Mouse (Mus musculus): ENCODE data around the gene Mrps16. TPM values are rescaled to one million over a fixed set of nuclear protein-coding genes. Genes with fewer than 3 reads are reported as not detected.

Mrps16 gene
- total RNA-seq (2021) (10 to 100 TPM; 68.6 to 74.9 TPM), polyA plus RNA-seq (2012; rRNA removed) (54.7 and 65.4 TPM in 2 replicates)
- long read RNA-seq, transcript Mrps16-201 (3 exons, 2,572 nt): major isoform, 72 of 82 reads
- long read RNA-seq, partial matches to known transcripts: 1 of 82 reads
- long read RNA-seq, other reads (novel, unspliced or antisense): 7 of 82 reads

DNA sequence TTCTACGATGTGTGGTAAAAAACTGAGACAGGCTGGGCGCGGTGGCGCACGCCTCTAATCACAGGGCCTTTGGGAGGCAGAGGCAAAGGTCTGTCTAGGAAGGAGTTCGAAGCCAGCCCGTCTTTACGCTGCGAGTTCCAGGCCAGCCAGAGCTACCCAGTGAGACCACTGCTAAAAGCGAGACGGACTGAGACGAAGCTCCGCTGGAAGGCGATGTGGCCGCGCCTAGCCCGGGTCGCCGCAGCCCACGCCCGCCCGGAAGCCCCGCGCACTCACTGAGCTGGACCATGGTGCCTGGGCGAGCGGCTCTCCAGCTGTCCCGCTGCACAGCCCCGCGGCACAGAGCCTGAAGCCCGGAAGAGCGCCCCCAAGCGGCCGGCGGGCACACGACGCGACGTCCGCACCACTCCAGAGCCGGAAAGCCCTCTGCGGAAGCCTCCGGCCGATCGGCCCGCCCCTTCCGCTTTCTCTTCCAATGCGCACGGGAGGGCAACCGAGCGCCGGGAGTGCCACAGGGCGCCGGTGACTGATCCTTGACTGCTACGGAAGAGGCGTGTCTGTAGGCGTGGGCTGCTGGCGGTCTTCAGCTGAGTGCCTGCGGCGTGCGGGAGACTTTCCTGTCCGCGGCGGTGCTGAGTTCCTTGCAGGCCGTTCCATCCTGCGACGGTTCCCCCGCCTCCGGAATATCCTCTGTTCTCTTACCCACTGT lies at the start of gene Mrps16:
Mrps16 (minus strand) TSS at position 430 of the 709 bp plus-strand sequence.
- no peaks in the 10 kb centered on the region for H3K4me1 ChIP-seq (ENCODE audit: control insufficient read depth, insufficient read depth, low read length)
- WGBS: under 1% methylated on average over 68 of the region's 68 CpGs
- peak within 1 kb of the TSS; percentile 98 for H3K9ac ChIP-seq (ENCODE audit: low read depth, low read length)
- TF ChIP-seq POLR2A (IDR thresholded peaks at IDR 0.05; ENCODE audit: insufficient read depth, low read depth, low read length) (peak; percentile 79), EP300 (IDR thresholded peaks at IDR 0.05; ENCODE audit: insufficient read depth, low read depth, low read length) (no peak)
- intact Hi-C loops (cut with DNase I): loop anchor here (2.0 to 10.0 kb wide), 3 partner anchors 84 to 251 kb away; partner anchors contain the start of genes Ppp3cb and Usp54
- peak; percentile 91 to 98 for DNase-seq
- H3K79me2 ChIP-seq (replicated peaks; ENCODE audit: control insufficient read depth, insufficient read depth, low read length): no peaks in the 10 kb centered on the region
- H3K27me3 ChIP-seq (ENCODE audit: control insufficient read depth, insufficient read depth, low read length): no peaks in the 10 kb centered on the region
- H3K27ac ChIP-seq: peak within 1 kb of the TSS; percentile 97
- no peaks in the 10 kb centered on the region for H3K36me3 ChIP-seq (ENCODE audit: control insufficient read depth, insufficient read depth, low read length)
- H3K4me3 ChIP-seq: peak within 1 kb of the TSS; percentile 81

DNA sequence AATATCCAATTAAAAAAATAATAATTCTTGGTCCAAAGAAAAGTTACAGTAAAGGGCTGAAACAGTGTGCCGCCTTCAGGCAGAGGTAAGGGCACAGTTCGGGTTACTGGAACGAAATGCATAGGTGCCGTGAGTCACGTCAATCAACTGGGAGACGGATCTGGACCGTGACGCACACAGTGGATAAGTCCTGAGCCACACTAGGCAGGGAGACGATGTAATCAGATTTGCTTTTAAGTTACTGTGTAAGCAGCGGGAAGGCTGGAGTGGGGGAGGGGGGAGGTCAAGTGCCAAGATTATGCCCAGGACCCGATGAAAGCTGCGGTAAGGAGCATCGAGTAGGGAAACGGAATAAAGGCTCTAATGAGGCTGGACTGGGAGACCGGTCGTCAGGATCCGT lies 48.8 kb upstream of the Mrps16 start:
- WGBS: 63% methylated on average over 17 of the region's 17 CpGs
- no peaks in the 10 kb centered on the region for H3K27me3 ChIP-seq (ENCODE audit: control insufficient read depth, insufficient read depth, low read length)
- TF ChIP-seq POLR2A (IDR thresholded peaks at IDR 0.05; ENCODE audit: insufficient read depth, low read depth, low read length) (no peak), CTCF (IDR thresholded peaks at IDR 0.05) (no peak), EP300 (IDR thresholded peaks at IDR 0.05; ENCODE audit: insufficient read depth, low read depth, low read length) (no peak)
- H3K79me2 ChIP-seq (replicated peaks; ENCODE audit: control insufficient read depth, insufficient read depth, low read length): no peaks in the 10 kb centered on the region
- no peaks in the 10 kb centered on the region for H3K36me3 ChIP-seq (ENCODE audit: control insufficient read depth, insufficient read depth, low read length)
- no peak overlapping the region for H3K4me3 ChIP-seq
- intact Hi-C loops (cut with DNase I): no loop called here
- no peaks in the 10 kb centered on the region for H3K4me1 ChIP-seq (ENCODE audit: control insufficient read depth, insufficient read depth, low read length)
- DNase-seq: no peak
- H3K27ac ChIP-seq: no peak overlapping the region
- H3K9ac ChIP-seq (ENCODE audit: low read depth, low read length): no peak overlapping the region

DNA sequence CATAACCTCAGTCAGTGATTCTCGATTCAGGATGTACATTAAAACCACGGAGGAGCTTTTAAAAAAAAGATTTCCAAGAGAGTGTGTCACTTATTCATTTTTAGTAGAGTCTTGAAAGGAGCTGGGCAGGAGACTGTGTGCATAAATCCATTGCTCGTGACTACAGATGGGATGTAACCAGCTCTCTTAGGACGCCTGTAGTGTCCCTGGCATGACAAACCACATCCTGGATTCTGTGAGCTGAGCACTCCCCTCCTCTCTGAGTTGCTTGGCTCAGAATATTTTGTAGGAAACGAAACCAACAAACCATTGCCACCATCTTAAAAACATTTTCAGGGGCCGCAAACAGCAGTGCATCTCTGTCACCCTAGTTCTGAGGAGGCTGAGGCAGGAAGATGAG lies 43.5 kb upstream of the Mrps16 start:
- intact Hi-C loops (cut with DNase I): no loop called here
- 65% methylated on average over 6 of the region's 6 CpGs for WGBS

GRCm38 (mm10) chr14:20432420-20432819 lies 39.0 kb upstream of the Mrps16 start:
- Histone ChIP-seq H3K4me1 (ENCODE audit: control insufficient read depth, insufficient read depth, low read length) (no peaks in the 10 kb centered on the region), H3K36me3 (ENCODE audit: control insufficient read depth, insufficient read depth, low read length) (no peaks in the 10 kb centered on the region), H3K27me3 (ENCODE audit: control insufficient read depth, insufficient read depth, low read length) (no peaks in the 10 kb centered on the region), H3K27ac (no peak overlapping the region), H3K4me3 (no peak overlapping the region), H3K9ac (ENCODE audit: low read depth, low read length) (no peak overlapping the region), H3K79me2 (replicated peaks; ENCODE audit: control insufficient read depth, insufficient read depth, low read length) (no peaks in the 10 kb centered on the region)
- intact Hi-C loops (cut with DNase I): no loop called here
- TF ChIP-seq POLR2A (IDR thresholded peaks at IDR 0.05; ENCODE audit: insufficient read depth, low read depth, low read length): no peak
- no peak for TF ChIP-seq CTCF (IDR thresholded peaks at IDR 0.05)
- no peak for TF ChIP-seq EP300 (IDR thresholded peaks at IDR 0.05; ENCODE audit: insufficient read depth, low read depth, low read length)
- 88% methylated on average over 4 of the region's 4 CpGs for WGBS
- no peak for DNase-seq

More for the DNA sequence above, 43.5 kb upstream of the Mrps16 start:
- Histone ChIP-seq H3K79me2 (replicated peaks; ENCODE audit: control insufficient read depth, insufficient read depth, low read length) (no peaks in the 10 kb centered on the region), H3K27me3 (ENCODE audit: control insufficient read depth, insufficient read depth, low read length) (no peaks in the 10 kb centered on the region), H3K36me3 (ENCODE audit: control insufficient read depth, insufficient read depth, low read length) (no peaks in the 10 kb centered on the region), H3K4me3 (no peak overlapping the region), H3K4me1 (ENCODE audit: control insufficient read depth, insufficient read depth, low read length) (no peaks in the 10 kb centered on the region), H3K27ac (no peak overlapping the region), H3K9ac (ENCODE audit: low read depth, low read length) (no peak overlapping the region)
- no peak for TF ChIP-seq CTCF (IDR thresholded peaks at IDR 0.05)
- TF ChIP-seq EP300 (IDR thresholded peaks at IDR 0.05; ENCODE audit: insufficient read depth, low read depth, low read length): no peak
- no peak for TF ChIP-seq POLR2A (IDR thresholded peaks at IDR 0.05; ENCODE audit: insufficient read depth, low read depth, low read length)
- no peak for DNase-seq

DNA sequence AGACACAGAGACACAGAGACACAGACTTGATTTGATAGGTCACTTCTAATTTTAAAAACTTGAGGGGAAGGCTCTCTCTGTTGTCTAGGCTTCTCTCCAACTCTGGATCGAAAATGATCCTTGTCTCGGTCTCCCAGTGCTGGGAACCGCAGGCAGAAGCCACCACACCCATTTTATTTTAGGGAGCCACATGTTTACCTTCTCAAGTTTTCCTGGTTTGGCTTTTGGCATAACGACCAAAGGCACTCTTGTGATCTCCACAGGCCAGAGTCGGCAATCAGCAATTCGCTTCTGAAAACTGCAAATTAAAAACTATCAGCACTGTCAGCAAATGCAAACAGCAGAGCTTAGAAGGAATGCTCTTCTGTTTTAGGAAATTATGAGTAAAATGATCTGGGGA lies 38.3 kb upstream of the Mrps16 start:
- intact Hi-C loops (cut with DNase I): no loop called here
- Histone ChIP-seq H3K79me2 (replicated peaks; ENCODE audit: control insufficient read depth, insufficient read depth, low read length) (no peaks in the 10 kb centered on the region), H3K36me3 (ENCODE audit: control insufficient read depth, insufficient read depth, low read length) (no peaks in the 10 kb centered on the region), H3K4me1 (ENCODE audit: control insufficient read depth, insufficient read depth, low read length) (no peaks in the 10 kb centered on the region), H3K4me3 (no peak overlapping the region), H3K27ac (no peak overlapping the region), H3K27me3 (ENCODE audit: control insufficient read depth, insufficient read depth, low read length) (no peaks in the 10 kb centered on the region), H3K9ac (ENCODE audit: low read depth, low read length) (no peak overlapping the region)
- TF ChIP-seq EP300 (IDR thresholded peaks at IDR 0.05; ENCODE audit: insufficient read depth, low read depth, low read length) (no peak), POLR2A (IDR thresholded peaks at IDR 0.05; ENCODE audit: insufficient read depth, low read depth, low read length) (no peak), CTCF (IDR thresholded peaks at IDR 0.05) (no peak)
- WGBS: 36% methylated on average over 6 of the region's 6 CpGs
- DNase-seq: no peak

- Histone ChIP-seq H3K79me2 (replicated peaks; ENCODE audit: control insufficient read depth, insufficient read depth, low read length) (no peaks in the 10 kb centered on the region), H3K4me1 (ENCODE audit: control insufficient read depth, insufficient read depth, low read length) (no peaks in the 10 kb centered on the region), H3K27me3 (ENCODE audit: control insufficient read depth, insufficient read depth, low read length) (no peaks in the 10 kb centered on the region), H3K4me3 (no peak overlapping the region), H3K27ac (no peak overlapping the region), H3K9ac (ENCODE audit: low read depth, low read length) (no peak overlapping the region), H3K36me3 (ENCODE audit: control insufficient read depth, insufficient read depth, low read length) (no peaks in the 10 kb centered on the region)
- DNase-seq: no peak
- intact Hi-C loops (cut with DNase I): no loop called here
- no peak for TF ChIP-seq POLR2A (IDR thresholded peaks at IDR 0.05; ENCODE audit: insufficient read depth, low read depth, low read length)
- no peak for TF ChIP-seq EP300 (IDR thresholded peaks at IDR 0.05; ENCODE audit: insufficient read depth, low read depth, low read length)
- no peak for TF ChIP-seq CTCF (IDR thresholded peaks at IDR 0.05)
- WGBS: 29% methylated on average over 1 of the region's 1 CpGs
Measured at GRCm38 (mm10) chr14:20429833-20430232, 36.4 kb upstream of the Mrps16 start.

All from heart, adult 2 months (tissue).